Mouse (Mus musculus): ENCODE data around the gene Trmt1. TPM values are rescaled to one million over a fixed set of nuclear protein-coding genes. Genes with fewer than 3 reads are reported as not detected.

The Trmt1 gene
- total RNA-seq, 2 experiments from 2014 or later = 95.2 to 115 TPM

GRCm38 (mm10) chr8:84733959-84734358 lies 47.9 kb downstream of the Trmt1 start:
- no peak for DNase-seq

GRCm38 (mm10) chr8:84734680-84735079 lies 48.6 kb downstream of the Trmt1 start:
- no peak for DNase-seq

GRCm38 (mm10) chr8:84735597-84735996 lies 49.5 kb downstream of the Trmt1 start:
- DNase-seq = no peak

- no peak for DNase-seq
Measured at GRCm38 (mm10) chr8:84736521-84736920, 50.4 kb downstream of the Trmt1 start.

- peak; percentile 74 to 75 for DNase-seq
Measured at GRCm38 (mm10) chr8:84737608-84738007, 51.5 kb downstream of the Trmt1 start.

GRCm38 (mm10) chr8:84738266-84738665 lies 52.2 kb downstream of the Trmt1 start:
- no peak for DNase-seq

GRCm38 (mm10) chr8:84738715-84739400 lies 52.8 kb downstream of the Trmt1 start:
- no peak for DNase-seq

GRCm38 (mm10) chr8:84739401-84739742 lies 53.3 kb downstream of the Trmt1 start:
- no peak for DNase-seq

GRCm38 (mm10) chr8:84740895-84741843 lies 55.1 kb downstream of the Trmt1 start:
- DNase-seq = no peak

GRCm38 (mm10) chr8:84742171-84743053 lies 56.3 kb downstream of the Trmt1 start:
- DNase-seq = no peak

GRCm38 (mm10) chr8:84743054-84743415 lies 56.9 kb downstream of the Trmt1 start:
- DNase-seq = no peak

- DNase-seq = no peak
Measured at GRCm38 (mm10) chr8:84743517-84744420, 57.7 kb downstream of the Trmt1 start.

- DNase-seq = no peak
Measured at GRCm38 (mm10) chr8:84745032-84745925, 59.2 kb downstream of the Trmt1 start.

Other genes starting within 250 kb of the Trmt1 start
- gene Ier2, start 23.5 kb upstream of the Trmt1 start, total RNA-seq (2021) = 1 to 10 TPM; 7.2 to 7.6 TPM
- 10 to 100 TPM; 85.9 to 92.2 TPM for gene Nacc1, start 1.6 kb downstream of the Trmt1 start, total RNA-seq (2021)
- gene Lyl1, start 15.2 kb downstream of the Trmt1 start, total RNA-seq (2021) = 1 to 10 TPM; 1.2 to 2.0 TPM
- gene G430095P16Rik, start 36.7 kb downstream of the Trmt1 start, total RNA-seq (2021) = not detected
- gene Nfix, start 114.0 kb downstream of the Trmt1 start, total RNA-seq (2021) = 100 to 1,000 TPM; 387 to 434 TPM
- gene Dand5, start 136.5 kb downstream of the Trmt1 start, total RNA-seq (2021) = 10 to 100 TPM in 1 of 2 experiments, 1 to 10 TPM in 1; 9.4 to 10.5 TPM
- 10 to 100 TPM; 23.2 to 25.7 TPM for gene Gadd45gip1, start 145.2 kb downstream of the Trmt1 start, total RNA-seq (2021)
- gene Rad23a, start 154.4 kb downstream of the Trmt1 start, total RNA-seq (2021) = 10 to 100 TPM; 67.9 to 68.5 TPM
- 100 to 1,000 TPM; 557 to 631 TPM for gene Calr, start 160.6 kb downstream of the Trmt1 start, total RNA-seq (2021)
- gene Farsa, start 170.7 kb downstream of the Trmt1 start, total RNA-seq (2021) = 10 to 100 TPM; 51.2 to 52.7 TPM
- gene Syce2, start 185.8 kb downstream of the Trmt1 start, total RNA-seq (2021) = 10 to 100 TPM; 16.1 to 19.7 TPM
- 10 to 100 TPM; 39.5 to 46.3 TPM for gene Gcdh, start 207.6 kb downstream of the Trmt1 start, total RNA-seq (2021)
- under 1 TPM in 1 of 2 experiments, not detected in 1; 0.40 TPM for gene Klf1, start 215.6 kb downstream of the Trmt1 start, total RNA-seq (2021)
- 1 to 10 TPM; 3.2 to 3.9 TPM for gene Dnase2a, start 222.3 kb downstream of the Trmt1 start, total RNA-seq (2021)

Measured in layer of hippocampus, postnatal 36 days (tissue).